Mouse (Mus musculus) cerebellum, adult 11-12 months (tissue): ENCODE results near the gene Tmem8.
A peak's percentile ranks its signal among the peaks of the same experiment; 100 is the strongest.

ENCODE experiments used
- DNase-seq: peaks from one replicate; pipeline ENCODE4 v3.0.0; 2022

Gene Tmem8

DNA sequence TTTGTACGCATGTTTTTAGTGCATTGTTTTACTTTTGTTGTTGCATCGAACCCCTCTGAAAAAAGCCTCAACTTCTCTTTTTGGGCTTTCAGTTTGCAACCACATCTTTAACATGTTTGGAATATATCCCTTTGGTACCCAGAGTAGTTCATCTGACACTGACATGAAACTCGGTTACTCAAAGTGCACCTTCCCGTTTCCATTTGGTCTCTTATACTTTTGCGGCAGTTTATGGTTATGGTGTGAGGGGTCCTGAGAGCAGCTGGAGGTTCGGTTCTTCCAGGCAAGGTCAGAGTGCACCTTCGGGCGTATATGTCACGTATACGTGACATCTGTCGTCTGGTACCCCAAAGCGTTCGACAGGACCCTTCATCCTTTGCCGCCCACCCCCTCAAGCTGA, 348 bp upstream of the Tmem8 start:
- no peak for DNase-seq

DNA sequence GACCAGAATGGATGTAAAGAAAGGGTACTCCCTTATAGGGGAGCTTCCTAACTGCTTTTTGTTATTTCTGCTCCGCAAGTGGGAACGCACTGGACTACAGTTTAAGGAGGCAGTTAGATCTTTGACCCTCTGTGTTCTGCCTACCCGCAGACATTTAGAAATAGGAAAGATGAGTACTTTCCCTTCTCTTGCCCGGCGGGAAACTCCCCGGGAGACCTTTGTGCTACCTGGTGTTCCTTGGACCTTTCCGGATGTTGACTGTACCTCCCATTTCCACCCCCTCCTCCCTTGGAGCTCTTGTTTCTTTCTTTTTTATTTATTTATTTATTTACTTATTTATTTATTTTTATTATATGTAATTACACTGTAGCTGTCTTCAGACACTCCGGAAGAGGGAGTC, 962 bp downstream of the Tmem8 start:
- no peak for DNase-seq

DNA sequence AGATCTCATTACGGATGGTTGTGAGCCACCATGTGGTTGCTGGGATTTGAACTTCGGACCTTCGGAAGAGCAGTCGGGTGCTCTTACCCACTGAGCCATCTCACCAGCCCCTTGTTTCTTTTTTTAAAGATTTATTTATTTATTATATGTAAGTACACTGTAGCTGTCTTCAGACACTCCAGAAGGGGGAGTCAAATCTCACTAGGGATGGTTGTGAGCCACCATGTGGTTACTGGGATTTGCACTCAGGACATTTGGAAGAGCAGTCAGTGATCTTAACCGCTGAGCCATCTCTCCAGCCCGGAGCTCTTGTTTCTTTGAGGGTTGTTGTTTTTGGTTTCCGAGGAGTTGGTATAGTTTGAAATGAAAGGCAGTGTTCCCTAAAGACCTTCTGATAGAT, 1.4 kb downstream of the Tmem8 start:
- DNase-seq = peak; percentile 12

DNA sequence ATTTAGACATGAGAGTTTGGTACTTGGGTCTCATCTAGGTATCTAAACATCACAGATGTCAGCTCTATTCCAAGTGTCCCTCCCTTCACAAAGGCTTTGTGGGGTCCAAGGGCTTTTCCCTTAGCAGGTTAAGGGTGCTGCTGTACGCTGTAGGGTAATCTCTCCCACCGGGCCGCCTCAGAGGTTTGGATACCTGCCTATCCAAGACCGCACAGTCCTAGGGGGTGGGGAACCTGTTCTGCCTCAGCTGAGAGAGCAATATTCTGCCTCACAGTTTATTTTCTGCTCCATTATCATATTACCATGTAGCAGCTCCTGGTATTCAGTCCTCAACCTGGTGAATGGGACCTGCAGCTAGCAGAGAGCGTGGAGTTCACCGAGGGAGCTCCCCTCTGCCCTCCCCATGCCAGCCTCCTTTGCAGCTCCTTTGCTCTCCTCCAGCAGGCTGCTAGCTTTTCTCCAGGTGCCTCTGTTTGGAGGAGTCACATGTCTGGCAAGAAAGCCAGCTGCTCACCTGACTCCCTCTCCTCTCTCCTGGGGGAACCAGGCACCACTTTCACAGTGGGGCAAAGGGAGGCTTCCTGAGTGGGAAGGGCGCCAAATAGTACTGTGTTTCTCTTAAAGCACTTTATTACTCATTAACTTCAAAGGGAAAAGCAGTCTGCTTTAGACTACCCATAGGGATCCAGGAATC, 2.3 kb downstream of the Tmem8 start:
- no peak for DNase-seq

- no peak for DNase-seq
Observed at GRCm38 (mm10) chr17:26115956-26116487, 2.9 kb downstream of the Tmem8 start.

GRCm38 (mm10) chr17:26116503-26117258, 3.6 kb downstream of the Tmem8 start:
- DNase-seq = no peak

GRCm38 (mm10) chr17:26119766-26120710, 6.9 kb downstream of the Tmem8 start:
- peak; percentile 60 for DNase-seq

- peak; percentile 59 for DNase-seq
Observed at GRCm38 (mm10) chr17:26122431-26123140, 9.5 kb downstream of the Tmem8 start.

GRCm38 (mm10) chr17:26123267-26123684, 10.2 kb downstream of the Tmem8 start, which contains the start of gene Mrpl28:
Gene Mrpl28, plus strand, starts transcription at chr17:26123500.
- peak; percentile 93 for DNase-seq

GRCm38 (mm10) chr17:26124560-26124959, 11.5 kb downstream of the Tmem8 start:
- DNase-seq = no peak

GRCm38 (mm10) chr17:26125226-26125625, 12.1 kb downstream of the Tmem8 start:
- no peak for DNase-seq

GRCm38 (mm10) chr17:26131062-26131732, 18.1 kb downstream of the Tmem8 start:
- DNase-seq = no peak

DNA sequence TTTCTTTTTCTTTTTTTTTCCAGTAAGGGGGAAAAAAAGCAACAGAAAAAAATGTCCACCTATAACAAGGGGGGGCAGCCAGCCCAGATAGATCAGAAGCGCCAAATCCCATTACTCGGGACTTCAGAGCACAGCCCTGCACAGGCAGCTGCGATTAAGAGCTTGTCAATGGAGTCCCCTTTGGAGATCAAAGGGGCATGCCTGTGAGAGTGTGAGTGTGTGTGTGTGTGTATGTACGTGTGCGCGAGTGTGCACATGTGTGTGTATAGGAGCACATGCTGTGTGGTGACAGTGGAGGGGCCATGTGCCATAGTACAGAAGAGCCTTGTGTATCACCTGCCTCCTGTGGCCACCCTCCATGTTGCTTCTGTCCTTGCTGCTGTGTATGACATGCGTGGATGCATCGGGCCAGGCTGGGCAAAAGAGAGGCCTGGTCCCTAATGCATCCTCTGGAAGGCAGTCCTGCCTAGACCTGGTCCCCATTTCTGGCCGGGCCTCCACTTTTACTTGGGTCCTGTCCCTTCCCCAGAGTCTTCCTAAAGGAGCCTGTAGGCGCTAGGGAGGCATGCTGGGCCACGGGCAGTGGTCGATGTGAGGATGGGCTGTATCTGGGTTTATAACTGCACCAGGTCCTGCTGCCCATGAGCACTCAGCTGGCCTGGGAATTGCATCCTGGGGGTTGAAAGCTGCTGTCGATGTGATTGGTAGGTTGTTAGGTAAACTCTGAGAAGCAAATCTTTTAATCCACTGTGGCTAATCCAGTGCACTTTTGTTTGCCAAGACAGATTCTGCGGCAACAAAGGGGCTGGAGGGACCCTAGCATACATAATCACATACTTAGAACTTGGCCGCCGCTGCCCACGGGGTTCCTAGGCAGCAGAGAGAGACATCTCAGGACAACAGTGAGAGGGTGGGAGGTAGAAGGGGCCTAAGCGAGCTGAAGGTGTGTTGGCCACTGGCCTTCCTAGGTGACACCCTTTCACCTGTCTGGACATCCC, 19.1 kb downstream of the Tmem8 start:
- no peak for DNase-seq

GRCm38 (mm10) chr17:26137106-26137750, 24.1 kb downstream of the Tmem8 start:
- DNase-seq = no peak

DNA sequence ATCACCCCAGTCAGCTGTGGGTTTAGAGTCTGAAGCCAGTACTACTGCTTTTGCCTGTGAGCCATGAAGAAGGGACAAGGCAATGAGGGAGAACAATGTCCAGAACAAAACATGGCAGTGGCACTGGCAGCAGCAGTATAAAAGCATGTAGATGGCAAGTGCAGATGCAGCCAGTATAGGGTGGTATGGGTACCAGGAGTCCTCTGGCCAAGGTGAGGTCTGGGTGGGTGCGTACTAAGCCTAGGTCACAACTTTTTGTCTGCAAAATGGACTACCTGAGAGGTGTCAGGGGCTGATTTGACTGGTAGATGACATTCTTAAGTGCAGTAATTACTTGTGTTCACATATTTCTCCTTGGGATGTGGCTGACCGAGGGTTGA, 24.6 kb downstream of the Tmem8 start:
- DNase-seq = no peak

GRCm38 (mm10) chr17:26138239-26138836, 25.2 kb downstream of the Tmem8 start, which contains the start of gene Axin1:
Gene Axin1, plus strand, starts transcription at chr17:26138688.
- DNase-seq = peak; percentile 97

DNA sequence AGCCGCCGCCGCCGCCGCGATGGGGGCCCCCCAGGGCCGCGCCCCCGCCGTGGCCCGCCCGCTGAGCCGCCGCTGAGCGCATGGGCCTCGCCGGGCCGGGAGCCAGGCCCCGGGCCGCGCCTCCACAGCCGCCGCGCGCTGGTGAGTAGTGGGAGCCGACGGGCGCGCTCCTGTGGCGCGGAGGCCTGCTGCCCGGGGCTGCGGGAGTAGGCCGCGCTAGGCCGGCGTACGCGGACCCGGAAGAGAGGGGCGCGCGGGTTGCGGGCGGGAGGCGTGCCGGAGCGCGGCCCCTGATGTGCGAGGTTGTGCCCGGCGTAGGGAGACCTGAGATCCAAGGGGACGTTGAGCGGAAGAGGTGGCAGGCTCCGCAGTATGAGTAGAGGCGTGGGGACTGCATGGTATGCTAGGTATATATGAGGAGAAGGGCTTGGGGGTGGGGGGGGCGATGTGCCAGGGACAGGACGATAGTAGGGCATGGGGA, 25.8 kb downstream of the Tmem8 start:
- no peak for DNase-seq

DNA sequence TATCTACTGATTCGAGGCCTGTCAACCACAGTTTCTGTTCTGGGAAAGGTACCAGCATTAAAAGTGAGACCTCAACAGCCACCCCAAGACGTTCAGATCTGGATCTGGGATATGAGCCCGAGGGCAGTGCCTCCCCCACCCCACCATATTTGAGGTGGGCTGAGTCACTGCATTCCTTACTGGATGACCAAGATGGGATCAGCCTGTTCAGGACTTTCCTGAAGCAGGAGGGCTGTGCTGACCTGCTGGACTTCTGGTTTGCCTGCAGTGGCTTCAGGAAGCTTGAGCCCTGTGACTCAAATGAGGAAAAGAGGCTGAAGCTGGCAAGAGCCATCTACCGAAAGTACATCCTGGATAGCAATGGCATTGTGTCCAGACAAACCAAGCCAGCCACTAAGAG, 29.7 kb downstream of the Tmem8 start:
- no peak for DNase-seq

DNA sequence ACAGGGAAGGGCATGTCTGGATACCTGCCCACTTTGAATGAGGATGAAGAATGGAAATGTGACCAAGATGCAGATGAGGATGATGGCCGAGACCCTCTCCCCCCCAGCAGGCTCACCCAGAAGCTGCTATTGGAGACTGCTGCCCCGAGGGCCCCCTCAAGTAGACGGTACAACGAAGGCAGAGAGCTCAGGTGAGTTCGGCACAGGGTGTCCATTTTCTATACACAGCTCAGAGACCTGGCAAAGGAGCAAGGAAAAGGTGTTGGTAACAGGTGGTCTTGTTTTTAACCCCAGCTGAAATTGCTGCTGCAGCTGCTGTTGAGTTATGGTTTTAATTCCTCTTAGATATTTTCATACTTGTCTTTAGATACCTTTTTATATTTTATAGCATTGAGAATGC, 30.3 kb downstream of the Tmem8 start:
- DNase-seq = no peak
